Mouse (Mus musculus): ENCODE data around the gene Gna11. TPM values are rescaled to one million over a fixed set of nuclear protein-coding genes. Genes with fewer than 3 reads are reported as not detected.

Gene Gna11
- polyA plus RNA-seq, 2 experiments: 89.1 to 97.4 TPM

GRCm38 (mm10) chr10:81570831-81571500 is 26.0 kb upstream of the Gna11 start:
- H3K9me3 ChIP-seq (ENCODE audit: control insufficient read depth, low read length): no peaks in the 10 kb centered on the region
- peaks cover 13% of the 10 kb centered on the region for H3K36me3 ChIP-seq (ENCODE audit: control insufficient read depth, insufficient read depth, low read length)
- under 1% methylated on average over 24 of the region's 34 CpGs for WGBS
- peak overlapping the region; percentile 84 for H3K27ac ChIP-seq (replicated peaks; ENCODE audit: low read depth, low read length)
- H3K9ac ChIP-seq (ENCODE audit: low read depth, low read length, severe bottlenecking): 0 out of 2 replicates have a peak overlapping the region, but pooled peaks have one; percentile 8
- H3K4me2 ChIP-seq (replicated peaks; ENCODE audit: low read depth, low read length, severe bottlenecking): peak overlapping the region; percentile 53
- peak; percentile 74 for ATAC-seq (ENCODE audit: low FRiP score, low read depth)
- H3K4me1 ChIP-seq (ENCODE audit: control insufficient read depth, insufficient read depth, low read length): peaks cover 48% of the 10 kb centered on the region
- peak; percentile 98 for DNase-seq (ENCODE audit: low spot score)
- TF ChIP-seq POLR2A (IDR thresholded peaks at IDR 0.05; ENCODE audit: borderline replicate concordance, extremely low read depth, insufficient read depth, insufficient read length): no peak
- H3K27me3 ChIP-seq (ENCODE audit: control insufficient read depth, insufficient read depth, low read length): 0 out of 2 replicates have a peak, but pooled peaks cover 3% of the 10 kb centered on the region
- H3K4me3 ChIP-seq (replicated peaks; ENCODE audit: low read length): peak overlapping the region; percentile 37

- 2% methylated on average over 8 of the region's 11 CpGs for WGBS
- Histone ChIP-seq H3K4me1 (ENCODE audit: control insufficient read depth, insufficient read depth, low read length) (peaks cover 47% of the 10 kb centered on the region), H3K27ac (replicated peaks; ENCODE audit: low read depth, low read length) (peak overlapping the region; percentile 69), H3K9ac (ENCODE audit: low read depth, low read length, severe bottlenecking) (0 out of 2 replicates have a peak overlapping the region, but pooled peaks have one; percentile 8), H3K27me3 (ENCODE audit: control insufficient read depth, insufficient read depth, low read length) (0 out of 2 replicates have a peak, but pooled peaks cover 3% of the 10 kb centered on the region), H3K4me3 (replicated peaks; ENCODE audit: low read length) (peak overlapping the region; percentile 37), H3K9me3 (ENCODE audit: control insufficient read depth, low read length) (no peaks in the 10 kb centered on the region), H3K36me3 (ENCODE audit: control insufficient read depth, insufficient read depth, low read length) (peaks cover 20% of the 10 kb centered on the region), H3K4me2 (replicated peaks; ENCODE audit: low read depth, low read length, severe bottlenecking) (peak overlapping the region; percentile 53)
- DNase-seq (ENCODE audit: low spot score) (peak; percentile 70), ATAC-seq (ENCODE audit: low FRiP score, low read depth) (peak; percentile 14)
- no peak for TF ChIP-seq POLR2A (IDR thresholded peaks at IDR 0.05; ENCODE audit: borderline replicate concordance, extremely low read depth, insufficient read depth, insufficient read length)
Observed at GRCm38 (mm10) chr10:81570238-81570800, 25.3 kb upstream of the Gna11 start.

- Histone ChIP-seq H3K27me3 (ENCODE audit: control insufficient read depth, insufficient read depth, low read length) (0 out of 2 replicates have a peak, but pooled peaks cover 3% of the 10 kb centered on the region), H3K4me2 (replicated peaks; ENCODE audit: low read depth, low read length, severe bottlenecking) (peak overlapping the region; percentile 53), H3K9ac (ENCODE audit: low read depth, low read length, severe bottlenecking) (no peak overlapping the region), H3K36me3 (ENCODE audit: control insufficient read depth, insufficient read depth, low read length) (peaks cover 26% of the 10 kb centered on the region), H3K9me3 (ENCODE audit: control insufficient read depth, low read length) (no peaks in the 10 kb centered on the region), H3K4me3 (replicated peaks; ENCODE audit: low read length) (no peak overlapping the region), H3K27ac (replicated peaks; ENCODE audit: low read depth, low read length) (peak overlapping the region; percentile 69), H3K4me1 (ENCODE audit: control insufficient read depth, insufficient read depth, low read length) (peaks cover 54% of the 10 kb centered on the region)
- TF ChIP-seq POLR2A (IDR thresholded peaks at IDR 0.05; ENCODE audit: borderline replicate concordance, extremely low read depth, insufficient read depth, insufficient read length): no peak
- 39% methylated on average over 9 of the region's 9 CpGs for WGBS
- ATAC-seq (ENCODE audit: low FRiP score, low read depth) (no peak), DNase-seq (ENCODE audit: low spot score) (no peak)
Observed at GRCm38 (mm10) chr10:81569507-81570237, 24.7 kb upstream of the Gna11 start.

GRCm38 (mm10) chr10:81568381-81569191 is 23.6 kb upstream of the Gna11 start:
- DNase-seq (ENCODE audit: low spot score) (peak; percentile 83), ATAC-seq (ENCODE audit: low FRiP score, low read depth) (no peak)
- Histone ChIP-seq H3K4me1 (ENCODE audit: control insufficient read depth, insufficient read depth, low read length) (peaks cover 57% of the 10 kb centered on the region), H3K9ac (ENCODE audit: low read depth, low read length, severe bottlenecking) (no peak overlapping the region), H3K9me3 (ENCODE audit: control insufficient read depth, low read length) (no peaks in the 10 kb centered on the region), H3K27me3 (ENCODE audit: control insufficient read depth, insufficient read depth, low read length) (no peaks in the 10 kb centered on the region), H3K4me3 (replicated peaks; ENCODE audit: low read length) (no peak overlapping the region), H3K36me3 (ENCODE audit: control insufficient read depth, insufficient read depth, low read length) (peaks cover 36% of the 10 kb centered on the region), H3K27ac (replicated peaks; ENCODE audit: low read depth, low read length) (peak overlapping the region; percentile 73), H3K4me2 (replicated peaks; ENCODE audit: low read depth, low read length, severe bottlenecking) (peak overlapping the region; percentile 26)
- 8% methylated on average over 15 of the region's 16 CpGs for WGBS
- TF ChIP-seq POLR2A (IDR thresholded peaks at IDR 0.05; ENCODE audit: borderline replicate concordance, extremely low read depth, insufficient read depth, insufficient read length): no peak
